Mouse (Mus musculus) hematopoietic stem cell, adult 5-6 weeks (primary cell): ENCODE data around the gene Dynlt1b. TPM values are rescaled to one million over a fixed set of nuclear protein-coding genes. Genes with fewer than 3 reads are reported as not detected.
"Not testable (repeated sequence)": the region's sequence is repeated elsewhere in the genome, so short reads cannot be mapped to it uniquely, and the experiment has no call there.

Experiments used
- ATAC-seq, 2 experiments: fragments of 125-278 bp in 1 of 2; replicated peaks in 1 of 2; 2 replicates each; pipeline ENCODE4 v1.8.0; 2016 to 2017; ENCODE audit warnings: inconsistent platforms in 2 of 2, mild to moderate bottlenecking in 2 of 2, moderate number of reproducible peaks in 2 of 2, low read depth in 1 of 2, moderate TSS enrichment in 1 of 2; ENCODE audit not compliant: low FRiP score in 2 of 2, poor library complexity in 2 of 2, severe bottlenecking in 2 of 2, insufficient read depth in 1 of 2, low TSS enrichment in 1 of 2
- total RNA-seq: library from RNA; stranded (forward); fragments of 172-1452, 232-1000 nt; gene quantifications from 2 replicates; pipeline ENCODE4 v1.2.3, GENCODE M21; 2017

Dynlt1b gene
- total RNA-seq, 1 experiment from 2014 or later: 102 TPM

DNA sequence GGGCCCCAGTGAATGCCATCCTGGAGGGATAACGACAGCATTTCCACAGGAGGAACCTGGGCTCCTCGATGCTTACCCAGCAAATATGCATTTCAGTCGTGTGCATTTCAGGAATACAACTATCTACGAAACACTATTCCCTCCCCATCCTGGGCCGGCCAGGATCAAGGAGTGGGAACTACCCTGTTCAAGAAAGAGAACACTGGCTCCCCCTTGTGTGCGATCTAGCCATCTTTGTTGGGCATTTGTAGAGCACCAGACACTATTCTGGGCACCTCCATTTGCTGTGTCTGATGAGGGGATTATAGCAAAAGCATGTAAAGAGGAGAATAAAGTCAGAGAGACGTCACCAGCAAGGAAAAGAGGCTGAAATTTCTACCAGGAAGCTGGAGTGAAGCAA lies 12.8 kb upstream of the Dynlt1b start:
- not testable (repeated sequence) for ATAC-seq

DNA sequence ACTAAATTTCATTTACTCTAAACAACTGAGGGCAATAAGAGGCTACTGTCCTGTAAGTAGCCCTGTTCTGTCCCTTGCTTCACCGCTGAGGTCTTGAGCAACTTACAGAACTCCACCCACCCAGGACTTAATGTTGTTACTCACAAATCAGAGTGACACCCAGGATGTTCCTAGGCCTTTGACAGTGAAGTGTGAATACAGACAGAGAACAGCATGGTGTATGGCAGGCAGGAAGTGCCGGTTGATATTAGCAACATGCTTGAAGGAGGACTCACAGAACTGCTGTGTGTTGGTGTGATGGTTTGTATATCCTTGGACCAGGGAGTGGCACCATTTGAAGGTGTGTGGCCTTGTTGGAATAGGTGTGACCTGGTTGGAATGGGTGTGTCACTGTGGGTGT lies 9.4 kb upstream of the Dynlt1b start:
- ATAC-seq: not testable (repeated sequence)

DNA sequence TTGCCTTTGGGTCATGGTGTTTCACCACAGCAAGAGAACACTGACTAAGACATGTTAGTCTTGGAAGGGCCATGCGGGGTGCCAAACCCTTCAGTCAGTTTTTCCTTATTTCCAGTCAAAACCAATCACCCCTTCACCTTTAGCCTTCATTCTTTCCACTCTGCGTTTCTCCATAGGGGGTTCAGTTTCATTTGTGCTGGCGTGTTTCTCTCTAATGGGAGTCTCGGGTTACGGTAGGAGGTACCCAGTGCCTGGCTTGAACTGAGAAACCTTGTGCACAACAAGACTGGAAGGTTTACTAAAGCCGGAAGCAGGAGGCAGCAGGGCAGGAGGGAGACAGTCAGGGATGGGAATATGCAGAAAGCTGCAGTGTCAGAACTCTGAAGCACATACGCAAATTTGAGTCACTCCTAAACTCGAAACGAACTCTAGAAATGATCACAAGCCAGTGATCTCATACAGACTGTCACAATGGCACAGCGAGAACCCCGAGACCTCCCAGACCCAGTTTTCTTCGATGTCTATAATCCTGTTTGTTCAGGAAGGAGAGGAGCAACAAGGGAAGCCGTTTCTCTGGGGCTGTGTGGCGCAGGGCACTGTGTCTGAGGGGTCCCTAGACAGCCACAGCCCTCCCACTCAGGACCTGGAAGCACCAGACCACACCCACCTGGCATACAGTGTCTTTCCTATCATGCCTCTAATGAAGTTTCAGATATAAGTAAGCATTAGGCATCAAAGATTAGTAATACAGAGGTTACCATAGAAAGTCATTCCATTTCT lies 8.2 kb upstream of the Dynlt1b start:
- ATAC-seq: not testable (repeated sequence)

DNA sequence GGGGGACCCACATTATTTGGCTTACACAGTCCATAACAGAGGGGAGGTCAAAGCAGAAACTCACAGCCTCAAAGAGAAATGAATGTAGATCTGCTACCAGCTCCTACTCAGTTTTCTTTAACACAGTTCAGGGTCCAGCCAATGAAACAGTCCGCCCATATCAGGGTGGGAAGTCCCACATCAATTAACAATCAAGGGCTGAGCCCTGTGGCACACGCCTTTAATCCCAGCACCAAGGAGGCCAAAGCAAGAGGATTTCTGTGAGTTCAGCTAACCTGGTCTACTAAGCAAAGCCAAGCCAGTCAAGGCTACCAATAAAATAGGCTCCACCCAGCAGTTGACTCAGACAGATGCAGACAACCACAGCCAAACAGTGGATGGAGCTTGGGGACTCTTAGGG lies 7.5 kb upstream of the Dynlt1b start:
- not testable (repeated sequence) for ATAC-seq

DNA sequence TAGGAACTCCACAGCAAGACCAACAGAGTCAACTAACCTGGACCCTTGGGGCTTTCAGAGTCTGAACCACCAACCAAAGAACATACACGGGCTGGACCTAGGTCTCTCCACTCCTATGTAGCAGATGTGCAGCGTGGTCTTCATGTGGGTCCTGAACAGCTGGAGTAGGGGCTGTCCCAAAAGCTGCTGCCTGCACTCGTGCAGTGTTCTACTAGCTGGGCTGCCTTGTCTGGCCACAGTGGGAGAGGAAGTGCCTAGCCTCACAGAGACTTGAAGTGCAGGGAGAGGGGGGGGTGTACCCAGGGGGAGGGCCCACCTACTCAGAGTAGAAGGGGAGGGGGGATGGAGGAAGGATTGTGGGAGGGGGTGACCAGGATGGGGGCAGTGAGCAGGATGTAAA lies 7.1 kb upstream of the Dynlt1b start:
- ATAC-seq: not testable (repeated sequence)

DNA sequence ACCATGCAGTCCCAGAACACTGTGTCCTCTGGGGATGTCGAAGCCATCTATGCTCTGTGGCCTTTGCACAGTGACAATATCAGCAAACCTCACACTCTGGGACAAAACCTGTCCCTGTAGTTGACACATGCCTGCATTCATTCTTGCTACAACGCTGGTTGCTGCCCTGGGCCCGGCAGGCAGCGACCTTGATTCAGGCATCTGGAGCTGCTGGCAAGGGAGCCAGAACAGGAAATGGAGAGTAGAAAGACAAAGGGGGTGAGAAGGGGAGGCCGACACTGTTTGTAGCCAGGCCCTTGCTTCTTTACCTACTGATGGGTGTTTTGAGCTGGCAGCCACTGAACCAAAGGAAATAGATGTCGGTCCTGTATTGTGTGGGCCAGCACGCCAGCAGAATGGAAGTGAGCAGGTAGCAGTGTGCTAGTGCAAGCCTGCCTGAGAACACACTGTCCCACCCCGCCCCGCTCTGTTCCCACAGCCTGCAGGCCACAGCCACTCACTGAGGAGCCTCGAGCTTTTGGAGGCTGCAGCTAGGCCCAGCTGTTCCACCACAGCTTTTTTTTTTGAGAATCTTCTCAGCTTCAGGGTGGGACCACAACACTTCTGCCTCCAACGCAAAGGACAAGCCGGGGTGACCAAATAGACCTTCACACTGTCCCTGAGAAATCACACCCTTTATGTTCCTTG lies 5.5 kb upstream of the Dynlt1b start:
- peak; percentile 1 to 15; a peak in 1 of 4 replicates for ATAC-seq

DNA sequence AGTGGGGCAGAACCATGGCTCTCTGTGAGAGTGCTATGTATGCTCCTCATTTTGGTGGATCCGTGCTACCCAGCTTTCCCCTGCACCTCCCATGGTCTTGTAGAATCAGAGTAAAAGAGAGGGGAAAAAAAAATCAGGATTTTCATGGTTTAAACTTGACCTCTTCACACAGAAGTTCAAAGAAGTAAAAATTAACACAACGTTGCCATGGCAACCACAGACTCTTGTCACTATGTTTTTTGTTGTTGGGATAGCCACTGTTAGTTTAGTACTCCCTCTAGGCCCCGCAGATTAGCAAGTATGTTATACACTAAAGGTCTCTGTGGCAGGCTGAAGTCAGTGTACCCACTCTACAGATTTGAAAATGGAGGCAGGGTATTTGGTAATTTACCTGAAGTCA lies 4.6 kb upstream of the Dynlt1b start:
- ATAC-seq: not testable (repeated sequence)

DNA sequence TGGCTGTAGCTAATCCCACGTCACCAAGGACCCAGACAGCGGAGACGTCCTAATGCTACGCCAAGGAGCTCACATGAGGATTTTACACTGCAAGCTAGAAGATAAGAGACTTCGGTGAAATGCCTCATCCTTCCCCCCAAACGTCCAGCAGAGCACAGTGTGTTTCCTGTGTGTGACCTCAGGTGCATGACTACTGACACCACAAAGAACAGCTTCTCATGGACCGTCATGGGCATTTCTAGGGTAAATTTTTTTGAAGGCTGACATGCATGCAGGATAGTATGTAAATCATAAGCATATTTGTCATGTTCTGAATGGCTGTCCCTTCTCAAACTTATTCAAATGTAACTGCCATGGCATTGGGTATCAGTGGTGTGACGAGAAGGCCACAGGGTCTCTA lies 3.0 kb upstream of the Dynlt1b start:
- ATAC-seq: not testable (repeated sequence)

DNA sequence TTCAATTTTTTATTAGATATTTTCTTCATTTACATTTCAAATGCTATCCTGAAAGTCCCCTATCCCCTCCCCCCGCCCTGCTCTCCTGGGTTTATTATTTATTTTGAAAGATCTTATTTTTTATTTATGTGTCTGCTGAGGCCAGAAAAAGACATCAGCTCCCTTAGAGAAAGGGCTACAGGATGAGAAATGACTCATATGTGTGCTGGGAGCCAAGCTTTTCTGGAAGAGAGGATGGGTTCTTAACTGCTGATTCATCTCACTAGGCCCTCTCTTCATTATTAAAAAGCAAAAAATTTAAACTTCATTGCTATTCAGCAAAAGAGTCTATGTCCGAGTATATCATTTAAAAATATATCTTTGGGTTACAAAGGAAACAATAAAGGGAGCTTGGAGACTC lies 986 bp upstream of the Dynlt1b start:
- not testable (repeated sequence) for ATAC-seq

DNA sequence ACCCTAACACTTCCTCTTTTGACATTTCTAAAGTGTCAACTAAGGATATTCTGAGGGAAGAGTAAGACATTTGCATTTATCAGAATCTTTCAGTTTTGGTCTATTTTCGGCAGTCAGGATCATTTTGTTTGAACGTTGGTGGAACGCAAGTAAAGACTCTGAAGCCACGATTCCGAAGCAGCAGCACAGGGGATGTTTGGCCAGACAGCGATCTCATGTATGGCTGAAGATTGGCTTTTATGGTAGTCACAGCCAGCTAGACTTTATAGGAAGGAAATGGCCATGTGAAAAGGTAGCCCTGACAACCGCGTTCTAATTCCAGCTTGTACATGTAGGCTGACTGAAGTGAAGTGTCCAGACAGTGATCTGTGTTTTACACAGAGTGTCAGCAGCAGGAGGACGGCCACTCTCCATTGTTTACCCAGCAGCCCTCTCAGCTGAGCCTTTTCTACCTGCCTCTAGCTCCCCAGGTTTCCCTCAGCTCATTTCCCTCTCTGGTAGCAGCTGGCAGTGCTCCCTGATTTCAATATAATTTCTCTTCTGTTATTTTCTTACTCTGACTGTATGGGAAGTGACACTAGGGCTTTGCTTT lies 594 bp downstream of the Dynlt1b start:
- ATAC-seq: peak in 1 of 2 experiments; percentile 6; a peak in 1 of 4 replicates

DNA sequence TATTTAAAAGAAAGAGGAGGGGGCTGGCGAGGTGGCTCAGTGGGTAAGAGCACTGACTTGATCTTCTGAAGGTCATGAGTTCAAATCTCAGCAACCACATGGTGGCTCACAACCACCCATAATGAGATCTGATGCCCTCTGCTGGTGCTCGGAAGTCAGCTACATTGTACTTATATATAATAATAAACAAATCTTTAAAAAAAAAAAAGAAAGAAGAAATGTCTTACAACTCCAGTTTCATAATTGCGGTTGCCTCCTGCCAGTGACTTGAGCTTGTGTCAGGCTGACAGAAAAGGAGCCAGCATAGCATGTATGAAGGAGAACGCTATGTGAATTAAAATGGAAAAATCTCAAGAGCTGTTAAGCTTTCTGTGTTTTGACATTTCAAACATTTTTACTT lies 2.5 kb downstream of the Dynlt1b start:
- ATAC-seq: not testable (repeated sequence)

DNA sequence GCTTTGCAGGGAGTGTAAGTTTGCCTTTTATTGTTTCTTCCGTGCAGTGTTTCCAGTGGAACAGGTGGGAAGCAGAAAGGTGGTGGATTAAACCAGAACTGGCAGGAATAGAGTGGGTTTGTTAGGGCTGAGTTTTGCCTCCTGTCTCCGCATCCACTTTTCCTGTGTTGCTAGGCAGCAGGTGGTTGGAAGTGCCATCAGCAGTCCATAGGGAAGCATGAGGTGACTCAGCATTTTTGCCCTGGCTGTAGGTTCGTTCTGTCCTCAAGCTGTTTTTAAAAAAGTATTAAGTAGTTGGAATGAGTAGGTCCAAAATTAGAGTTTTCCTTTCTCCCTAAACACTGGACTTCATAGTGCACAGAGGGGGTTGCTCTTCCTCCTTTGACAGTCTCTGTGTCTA lies 3.8 kb downstream of the Dynlt1b start:
- not testable (repeated sequence) for ATAC-seq

DNA sequence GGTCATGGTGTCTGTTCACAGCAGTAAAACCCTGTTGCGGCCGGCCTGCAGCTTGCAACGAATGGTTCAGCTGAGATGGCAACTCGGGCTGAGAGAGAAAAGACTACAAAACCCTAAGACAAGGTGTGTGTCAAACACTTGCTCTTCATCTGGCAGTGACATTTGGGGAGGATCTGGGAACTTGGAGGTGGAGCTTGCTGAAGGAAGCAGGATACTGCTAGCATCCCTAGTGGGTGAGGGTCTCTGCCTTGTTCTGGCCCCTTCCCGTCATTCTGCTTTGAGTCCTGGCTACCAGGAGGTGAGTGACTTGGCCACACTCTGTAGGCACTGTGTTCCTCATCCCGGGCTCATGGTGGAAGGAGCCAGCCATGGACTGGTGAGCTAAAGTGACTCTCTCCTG lies 8.2 kb downstream of the Dynlt1b start:
- not testable (repeated sequence) for ATAC-seq

DNA sequence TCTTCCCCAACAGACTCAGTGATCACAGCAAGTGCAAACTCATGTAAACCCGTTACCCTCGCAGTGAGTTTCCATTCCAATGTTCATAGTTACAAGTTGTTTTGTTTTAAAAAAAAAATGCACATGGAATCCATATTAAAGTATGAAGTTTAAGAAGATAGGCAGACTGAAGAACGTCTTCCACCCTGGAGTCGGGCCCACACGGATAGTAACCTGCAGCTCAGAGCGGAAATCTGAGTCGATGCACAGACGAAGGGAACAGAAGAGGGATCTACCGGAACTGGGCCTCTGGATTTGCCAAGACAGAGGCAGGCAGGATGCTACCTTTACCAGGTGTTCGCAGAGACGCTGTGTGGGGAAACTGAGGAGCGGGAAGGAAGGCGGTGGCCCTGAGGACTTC lies 10.0 kb downstream of the Dynlt1b start:
- not testable (repeated sequence) for ATAC-seq

DNA sequence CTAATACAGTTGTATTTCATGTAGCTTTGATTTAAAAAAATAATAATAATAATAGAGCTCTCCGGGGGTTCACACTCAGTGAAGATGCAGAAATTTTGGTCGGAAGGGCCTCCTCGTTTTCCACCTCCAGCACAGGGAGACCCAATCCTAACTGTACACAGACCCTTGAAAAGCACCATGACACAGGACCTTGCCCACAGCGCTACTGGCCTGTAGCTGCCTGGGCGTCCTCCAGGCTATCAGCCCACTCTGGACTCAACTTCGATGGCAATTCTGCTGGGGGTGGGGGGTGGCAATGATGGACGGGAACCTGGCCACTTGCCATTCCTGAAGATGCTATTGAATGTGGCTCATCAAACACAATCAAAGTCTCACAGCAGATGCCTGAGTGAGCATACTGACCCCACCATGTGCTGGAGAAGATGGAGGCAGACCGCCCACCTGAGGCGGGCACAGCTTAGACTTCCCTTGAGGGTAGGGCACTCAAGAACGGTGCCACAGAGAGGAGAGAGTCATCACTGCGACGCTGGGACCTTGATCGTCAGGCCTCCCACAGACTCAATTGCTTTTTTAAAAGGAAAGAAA lies 10.7 kb downstream of the Dynlt1b start:
- not testable (repeated sequence) for ATAC-seq

DNA sequence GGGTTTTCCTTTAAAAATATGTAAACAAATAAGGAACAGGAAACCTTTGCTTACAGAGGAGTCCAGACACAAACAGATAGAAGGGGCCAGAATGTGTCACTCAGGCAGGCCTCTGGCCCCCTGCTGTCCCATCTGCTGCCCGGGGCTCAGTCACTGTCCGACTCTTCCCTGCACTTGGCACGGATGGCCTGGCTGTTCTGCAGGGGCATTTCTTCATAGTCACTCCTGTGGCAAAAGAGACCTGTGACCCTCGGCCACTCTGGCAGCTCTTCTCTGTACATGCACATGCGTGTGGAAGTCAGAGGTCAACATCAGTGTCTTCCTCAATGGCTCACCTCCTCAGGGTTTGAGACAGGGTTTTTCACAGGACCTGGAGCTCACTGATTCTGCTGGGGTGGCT lies 11.3 kb downstream of the Dynlt1b start:
- not testable (repeated sequence) for ATAC-seq

DNA sequence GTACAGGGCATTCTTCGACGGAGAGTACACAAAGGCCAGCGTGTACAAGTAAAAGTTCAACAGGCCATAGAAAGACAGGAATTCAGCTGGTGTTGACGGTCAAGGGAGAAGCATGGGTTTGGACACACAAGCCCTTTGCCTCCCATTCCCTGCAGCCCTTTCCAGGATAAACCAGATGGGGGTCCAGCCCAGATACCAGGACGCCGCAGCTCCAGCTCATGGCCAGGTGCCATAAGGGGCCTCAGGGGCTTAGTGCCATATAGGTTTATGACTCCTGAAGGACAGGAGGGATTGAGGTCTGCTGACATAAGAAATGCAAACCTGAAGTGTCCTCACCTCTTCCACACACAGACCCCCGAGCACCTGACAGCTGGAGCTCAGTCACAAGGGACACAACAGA lies 12.6 kb downstream of the Dynlt1b start:
- not testable (repeated sequence) for ATAC-seq
